Mouse (Mus musculus) lung, postnatal 36 days (tissue): ENCODE measurements around the gene Cyp8b1.

Experiments used
- DNase-seq: peaks from one replicate; pipeline ENCODE4 v3.0.0; 2022; ENCODE audit warnings: mixed read lengths

The Cyp8b1 gene

DNA sequence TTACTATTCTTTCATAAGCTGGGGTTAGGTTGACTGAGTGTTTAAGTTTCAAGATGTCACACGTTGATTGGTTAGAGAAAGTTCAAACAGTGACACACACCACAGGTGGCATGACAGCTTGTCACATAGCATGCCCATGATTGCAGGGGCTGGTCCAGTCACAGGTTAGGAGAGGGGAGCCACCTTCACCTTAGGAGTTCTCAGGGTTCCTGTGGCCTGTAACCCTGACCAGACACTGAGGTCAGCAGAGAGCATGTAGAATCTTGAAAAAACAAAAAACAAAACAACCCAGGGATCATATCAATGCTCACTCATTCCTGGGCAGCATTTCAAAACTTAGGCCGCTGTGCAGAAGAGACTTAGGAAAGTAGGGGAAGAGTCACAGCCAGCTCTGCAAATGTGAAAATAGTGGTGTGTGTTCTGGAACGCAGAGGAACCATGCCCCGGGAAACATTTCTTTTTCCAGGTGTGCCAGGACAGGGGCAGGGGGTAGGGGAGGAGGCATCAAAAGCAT, 26.1 kb downstream of the Cyp8b1 start:
- DNase-seq: no peak

DNA sequence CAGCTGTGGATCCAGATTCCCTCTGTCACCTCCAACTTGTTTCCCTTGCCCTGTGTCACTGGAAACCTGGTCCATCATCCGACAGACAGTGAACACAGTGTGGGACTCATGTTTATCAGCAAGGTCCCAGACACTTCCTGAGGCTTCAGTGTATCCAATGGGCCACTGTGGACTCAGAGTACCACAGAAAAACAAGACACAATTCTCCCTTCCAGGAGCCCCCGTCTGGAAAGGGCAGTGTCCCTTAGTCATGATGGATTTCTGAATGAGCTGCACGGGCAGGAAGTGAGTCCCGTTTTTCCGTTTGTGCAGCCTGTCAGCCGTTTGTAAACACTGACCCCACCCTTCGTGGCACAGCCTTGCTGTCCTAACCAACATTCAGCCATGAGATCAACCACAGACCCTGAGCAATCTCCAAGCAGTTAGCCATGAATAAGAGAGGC, 34.1 kb downstream of the Cyp8b1 start:
- DNase-seq: peak; percentile 87

DNA sequence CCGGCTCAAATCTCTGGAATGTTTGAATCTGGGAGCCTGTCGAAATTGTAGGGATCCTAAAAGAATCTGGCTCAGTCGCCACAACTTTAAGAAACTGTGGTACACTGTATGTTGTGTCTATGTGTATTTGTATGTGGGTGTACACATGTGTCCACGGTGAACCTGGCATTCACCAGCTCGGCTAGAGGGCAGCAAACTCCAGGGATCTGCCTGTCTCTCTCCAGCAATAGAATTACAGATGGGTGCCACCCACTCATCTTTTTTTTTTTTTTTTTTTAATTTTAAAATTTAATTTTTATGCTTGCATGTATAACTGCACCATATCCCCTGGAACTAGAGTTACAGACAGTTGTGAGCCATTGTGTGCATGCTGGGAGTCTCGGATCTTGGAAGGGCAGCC, 34.8 kb downstream of the Cyp8b1 start:
- DNase-seq: peak; percentile 63

DNA sequence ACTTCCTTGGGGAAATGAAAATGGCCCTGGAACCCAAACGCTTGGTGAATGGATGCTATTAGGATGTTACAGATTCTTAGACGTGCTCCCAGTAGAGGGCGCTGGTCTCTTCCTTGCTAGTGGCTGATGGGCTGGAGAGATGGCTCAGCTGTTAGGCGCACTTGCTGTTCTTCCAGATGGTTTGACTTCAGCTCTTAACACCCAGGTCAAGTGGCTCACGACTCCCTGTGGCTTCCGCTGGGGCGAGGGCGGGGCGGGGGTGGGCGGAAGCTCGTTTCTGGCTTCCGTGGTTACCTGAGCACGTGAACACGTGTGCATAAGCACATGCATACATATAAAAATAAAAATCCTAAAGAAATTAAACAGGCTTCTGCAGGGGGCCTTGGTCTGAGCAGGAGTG, 35.3 kb downstream of the Cyp8b1 start:
- DNase-seq: peak; percentile 93

DNA sequence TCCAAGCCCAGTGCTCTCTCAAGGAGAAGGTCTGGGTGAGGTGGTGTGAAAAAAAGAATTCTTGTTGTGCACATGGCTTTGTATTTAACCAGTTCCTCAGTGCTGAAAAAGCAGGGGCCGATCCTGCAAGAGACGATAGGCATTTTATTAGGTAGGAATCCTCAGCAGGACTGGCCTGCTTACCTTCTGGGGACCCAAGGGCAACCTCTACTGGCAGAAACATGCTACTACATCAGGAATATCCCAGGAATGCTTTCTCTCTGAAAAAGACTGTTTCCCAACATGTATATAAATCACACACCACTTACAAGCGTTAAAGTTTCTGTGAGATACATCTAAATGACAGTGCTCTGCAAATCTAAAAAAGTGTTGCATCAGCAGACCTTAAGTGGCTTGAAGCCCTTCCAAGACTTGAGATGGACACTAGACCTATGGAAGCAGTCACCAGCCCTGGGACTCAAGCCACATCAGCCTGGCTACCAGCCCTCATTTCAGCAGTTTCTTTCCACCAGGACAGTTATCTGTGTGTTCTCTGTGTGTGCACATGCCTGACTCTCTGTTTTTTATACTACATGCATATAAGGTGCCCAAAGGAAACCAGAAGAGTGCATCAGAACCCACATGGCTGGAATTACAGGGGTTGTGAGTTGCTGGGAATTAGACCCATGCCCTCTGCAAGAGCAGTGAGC, 38.9 kb downstream of the Cyp8b1 start:
- DNase-seq: peak; percentile 85

DNA sequence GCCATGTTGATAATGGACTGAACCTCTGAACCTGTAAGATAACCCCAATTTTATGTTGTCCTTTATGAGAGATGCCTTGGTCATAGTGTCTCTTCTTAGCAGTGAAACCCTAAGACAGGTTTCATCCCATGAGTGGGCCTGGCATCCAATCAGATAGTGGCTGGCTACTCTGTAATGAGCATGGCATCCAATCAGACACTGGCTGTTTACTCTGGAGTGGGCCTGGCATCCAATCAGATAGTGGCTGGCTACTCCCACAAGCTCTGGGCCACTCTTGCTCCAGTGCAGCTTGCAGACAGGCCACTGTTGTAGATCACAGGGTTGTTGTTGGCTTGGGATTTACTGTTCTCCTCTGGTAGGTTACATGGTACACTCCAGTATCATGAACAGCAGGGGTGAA, 42.5 kb downstream of the Cyp8b1 start:
- no peak for DNase-seq

DNA sequence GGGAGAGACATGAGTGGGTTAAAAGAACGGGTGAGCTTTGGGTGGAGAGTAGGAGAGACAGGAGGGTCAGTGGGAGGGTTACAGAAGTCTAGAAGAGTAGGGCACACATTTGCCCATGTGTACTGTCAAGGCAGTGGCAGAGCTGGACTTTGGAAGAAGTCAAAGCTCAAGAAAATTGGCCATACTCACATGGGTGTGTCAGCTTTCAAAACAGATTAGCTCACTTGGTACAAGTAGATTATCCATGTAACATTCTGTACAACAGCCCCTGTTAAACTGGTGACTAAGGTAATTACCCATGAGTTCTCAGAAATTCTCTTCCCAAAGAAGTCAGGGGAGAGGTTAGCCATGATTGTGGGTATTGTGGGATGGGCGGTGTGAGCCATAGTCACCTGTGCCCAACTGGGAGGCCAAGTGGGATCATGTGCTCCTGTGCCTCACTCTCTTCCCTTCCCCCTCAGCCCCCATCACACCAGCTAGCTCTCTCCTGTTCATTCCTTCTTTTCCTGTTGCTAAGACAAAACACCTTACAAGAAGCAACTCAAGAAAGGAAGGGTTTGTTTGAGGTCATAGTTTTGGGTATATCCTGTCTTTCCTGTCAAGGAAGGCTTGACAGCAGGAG, 43.9 kb downstream of the Cyp8b1 start:
- DNase-seq: no peak

DNA sequence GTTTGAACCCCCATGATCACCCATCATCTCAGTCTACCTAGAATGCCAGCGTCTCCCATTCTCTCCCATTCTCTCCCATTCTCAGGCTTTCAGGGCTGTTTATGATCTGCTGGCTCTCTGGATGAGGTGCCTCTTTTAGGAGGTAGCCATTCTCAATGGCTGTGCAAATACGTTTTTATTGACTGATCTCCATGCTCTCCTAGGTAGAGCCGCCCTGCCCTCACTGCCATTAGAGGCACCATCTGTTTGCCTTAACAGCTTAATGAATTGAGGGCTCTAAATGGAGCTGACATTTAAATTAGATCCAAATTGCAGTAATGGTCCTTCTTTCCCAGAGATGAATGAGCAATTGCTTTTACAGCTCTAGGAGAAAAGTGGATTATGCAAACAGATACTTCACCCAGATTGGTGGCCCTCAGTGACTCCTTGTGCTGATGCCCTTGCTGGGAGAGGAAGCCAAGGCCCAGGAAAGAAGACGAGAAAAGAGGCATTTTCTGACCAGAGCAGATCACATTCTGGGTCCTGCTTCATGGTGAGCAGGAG, 46.1 kb downstream of the Cyp8b1 start:
- no peak for DNase-seq

DNA sequence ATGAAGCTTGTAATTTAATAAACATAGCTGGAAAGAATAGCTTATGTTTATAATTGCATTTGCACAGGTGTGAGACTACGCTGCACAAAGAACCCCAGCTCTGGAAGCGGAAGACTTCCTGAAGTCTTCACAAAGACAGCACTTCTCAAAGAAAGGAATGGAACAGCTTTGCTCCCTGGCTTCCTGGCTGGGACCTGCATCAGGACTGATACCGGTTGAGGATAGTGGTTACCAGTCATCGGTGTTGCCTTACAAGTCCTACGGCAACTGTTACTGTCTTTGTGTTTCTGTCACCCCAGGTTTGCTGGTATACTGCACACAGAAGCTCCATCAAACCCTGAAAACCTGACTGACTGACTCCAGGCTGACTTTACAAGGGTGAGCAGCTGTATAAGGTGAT, 46.7 kb downstream of the Cyp8b1 start:
- no peak for DNase-seq

DNA sequence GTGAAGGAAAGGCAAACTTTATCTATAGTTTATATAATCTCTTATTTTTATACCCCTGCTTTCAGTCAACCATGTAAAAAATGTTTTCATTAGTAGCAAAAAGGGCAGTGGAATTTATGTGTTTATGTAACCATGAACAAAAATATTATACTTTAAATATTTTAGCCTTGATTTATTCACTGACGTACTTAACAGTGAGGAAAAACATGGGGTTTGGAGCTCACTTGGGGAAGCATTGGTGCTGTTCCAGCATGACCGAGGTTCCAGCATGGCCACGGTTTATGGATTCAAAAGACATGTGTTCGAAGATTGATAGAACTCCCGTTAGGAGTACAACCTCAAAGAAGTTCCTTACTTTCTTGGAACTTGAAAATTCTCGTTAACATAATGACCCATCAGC, 47.9 kb downstream of the Cyp8b1 start:
- DNase-seq: no peak

DNA sequence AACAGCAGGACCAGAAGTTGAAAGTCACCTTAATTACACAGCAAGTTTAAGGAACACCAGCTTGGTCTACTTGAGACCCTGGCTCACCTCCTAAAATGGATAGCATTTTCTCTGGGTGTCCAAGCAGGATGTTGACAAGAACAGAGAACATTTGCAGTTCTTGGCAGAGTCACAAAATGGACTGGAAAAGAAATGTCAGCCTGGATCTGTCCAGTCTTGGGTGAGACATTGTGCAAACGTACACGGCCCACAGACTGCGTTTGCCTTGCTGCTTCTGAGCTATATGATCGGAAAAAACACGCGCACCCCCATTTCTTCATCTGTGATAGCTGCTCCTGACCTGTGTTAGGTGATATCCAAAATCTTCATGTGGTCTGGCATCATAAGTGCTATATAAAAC, 48.5 kb downstream of the Cyp8b1 start:
- peak; percentile 67 for DNase-seq

DNA sequence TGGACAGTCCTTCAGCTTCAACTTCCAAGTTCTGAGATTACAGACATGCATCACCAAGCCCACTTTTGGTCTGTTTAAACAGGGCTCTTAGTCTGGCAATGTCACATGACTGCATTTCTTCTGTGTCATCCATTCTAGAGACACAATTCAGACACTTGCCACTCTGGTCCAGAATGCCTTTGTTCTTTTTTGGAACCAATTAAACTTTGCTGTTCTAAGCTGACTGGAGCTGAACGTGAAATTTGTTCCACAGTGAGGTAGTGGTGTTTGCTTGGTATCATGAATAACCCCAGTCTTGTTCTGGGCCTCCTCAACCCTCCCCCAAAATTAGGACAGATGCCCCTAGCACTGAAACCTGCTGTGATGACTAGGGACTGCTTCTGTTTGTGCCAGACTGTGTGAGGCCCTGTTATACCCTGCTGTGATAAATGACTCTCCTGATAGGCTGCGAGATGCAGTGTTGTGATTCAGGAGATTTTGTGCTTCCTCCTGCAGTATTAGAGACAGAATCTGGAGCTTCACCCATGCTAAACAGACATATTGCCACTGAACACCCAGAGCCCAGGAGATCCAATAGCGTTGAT, 50.6 kb downstream of the Cyp8b1 start:
- DNase-seq: no peak

DNA sequence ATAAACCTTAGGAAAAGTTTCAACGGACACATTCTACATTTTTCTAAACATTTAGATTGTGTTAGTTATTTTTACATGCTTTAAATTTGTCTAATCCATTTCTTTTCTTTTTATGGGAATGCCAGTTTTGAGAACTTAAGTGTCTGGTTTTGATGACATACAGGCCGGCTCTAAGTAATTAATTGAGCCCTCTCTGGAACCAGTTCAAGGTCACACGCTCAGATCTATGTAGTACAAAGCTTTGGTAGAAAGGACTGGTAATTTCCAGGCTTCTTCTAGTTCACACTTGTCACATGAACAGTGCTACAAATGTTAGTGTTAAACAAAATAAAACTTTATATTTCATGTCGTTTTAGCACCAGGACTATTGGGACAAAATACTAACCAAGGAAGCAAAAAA, 51.3 kb downstream of the Cyp8b1 start:
- DNase-seq: no peak
